Mouse (Mus musculus): ENCODE results near the gene Gm11627.

GRCm38 (mm10) chr11:102628529-102628928 is 49.3 kb upstream of the Gm11627 start:
- TF ChIP-seq CTCF (IDR thresholded peaks at IDR 0.05; ENCODE audit: low read depth, low read length): no peak
- TF ChIP-seq POLR2A (IDR thresholded peaks at IDR 0.05; ENCODE audit: extremely low read depth, insufficient read depth, low read length): no peak

All from liver, adult 2 months (tissue).